Mouse (Mus musculus): Measurements from ENCODE around the gene Cd3eap.

DNA sequence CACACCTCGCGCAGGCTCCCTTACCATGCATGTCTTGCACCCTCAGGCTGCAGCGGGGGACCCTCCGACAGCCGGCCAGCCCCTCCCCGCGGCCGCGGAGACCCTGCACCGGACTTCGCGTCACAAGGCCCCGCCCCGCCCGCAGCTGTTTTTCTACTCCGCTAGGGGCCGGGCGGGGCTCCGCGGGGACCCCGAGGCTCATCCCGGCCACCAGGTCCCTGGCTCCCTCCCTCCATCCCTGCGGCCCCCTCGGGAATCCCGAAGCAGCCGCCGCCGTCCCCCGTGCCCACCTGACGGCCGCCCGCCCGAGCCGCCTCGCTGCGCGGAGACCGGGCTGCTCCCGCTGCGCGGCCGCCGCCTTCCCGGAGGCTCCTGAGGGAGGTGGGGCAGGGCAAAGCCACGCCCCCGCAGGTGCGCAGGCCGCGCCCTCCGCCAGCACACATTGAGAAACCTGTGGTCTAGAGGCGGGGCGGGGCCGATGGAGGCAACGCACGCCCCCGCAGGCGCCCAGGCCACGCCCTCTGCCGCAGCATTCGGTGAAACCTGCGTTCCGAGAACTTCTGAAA, 44.5 kb upstream of the Cd3eap start, which contains the start of gene Klc3:
- no peak for TF ChIP-seq EP300 (IDR thresholded peaks at IDR 0.05; ENCODE audit: low read depth)
- TF ChIP-seq CTCF (IDR thresholded peaks at IDR 0.05; ENCODE audit: low read depth), result no peak
